Mouse (Mus musculus): ENCODE data around the gene Anapc13.

DNA sequence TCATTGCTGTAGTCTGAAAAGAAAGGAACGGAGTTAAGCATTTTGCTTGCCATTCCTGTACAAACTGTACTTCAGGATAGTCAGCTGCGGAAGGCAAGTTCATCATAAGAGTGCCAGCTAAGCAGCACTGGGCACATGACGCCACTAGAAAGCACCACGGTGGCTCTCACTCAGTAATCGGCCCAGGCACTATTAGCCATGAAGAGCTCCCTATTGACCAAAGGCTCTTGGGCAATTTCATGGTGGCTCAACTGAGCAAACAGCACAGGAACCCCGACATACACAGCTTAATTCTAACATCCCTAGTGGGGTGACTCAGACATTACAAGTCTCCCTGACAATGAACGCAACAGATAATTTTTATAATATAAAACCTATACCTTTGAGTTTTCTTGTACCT is 2.5 kb upstream of the Anapc13 start:
- TF ChIP-seq CTCF (IDR thresholded peaks at IDR 0.05; ENCODE audit: low read depth): 0 out of 2 replicates have a peak, but pooled peaks have one; percentile 3
- TF ChIP-seq EP300 (IDR thresholded peaks at IDR 0.05; ENCODE audit: low read depth): no peak
